Mouse (Mus musculus) intestine, postnatal 0 days (tissue): Measurements from ENCODE around the gene Notch1. TPM values are rescaled to one million over a fixed set of nuclear protein-coding genes. Genes with fewer than 3 reads are reported as not detected.

Source experiments
- ATAC-seq: fragments of 200-750 bp; cut with Nextera tagmentation; 2 replicates; pipeline ENCODE4 v1.8.0; 2017; ENCODE audit warnings: mild to moderate bottlenecking, moderate TSS enrichment, moderate library complexity
- H3K27ac ChIP-seq: fragments of 300-500 bp; sonication (generic); 2 replicates; pipeline ENCODE4 v1.5.1; 2014; ENCODE audit warnings: mild to moderate bottlenecking, low read depth, low read length, moderate library complexity
- H3K27me3 ChIP-seq: fragments of 300-500 bp; sonication (generic); replicated peaks from 2 replicates; pipeline ENCODE4 v1.6.1; 2014; ENCODE audit warnings: low read length, mixed read lengths; ENCODE audit not compliant: control insufficient read depth, insufficient read depth
- H3K36me3 ChIP-seq: fragments of 300-500 bp; sonication (generic); 2 replicates; pipeline ENCODE4 v1.6.1; 2014; ENCODE audit warnings: mild to moderate bottlenecking, moderate library complexity; ENCODE audit not compliant: control insufficient read depth, insufficient read depth
- H3K4me1 ChIP-seq: fragments of 300-500 bp; sonication (generic); replicated peaks from 2 replicates; pipeline ENCODE4 v1.6.1; 2014; ENCODE audit warnings: antibody characterized with exemption, low read length, mixed read lengths; ENCODE audit not compliant: control insufficient read depth, insufficient read depth
- H3K4me2 ChIP-seq: fragments of 300-500 bp; sonication (generic); replicated peaks from 2 replicates; pipeline ENCODE4 v1.6.1; 2014; ENCODE audit warnings: low read depth, mild to moderate bottlenecking, moderate library complexity
- H3K4me3 ChIP-seq: fragments of 300-500 bp; sonication (generic); 2 replicates; pipeline ENCODE4 v1.5.1; 2014; ENCODE audit warnings: low read depth, low read length
- H3K9ac ChIP-seq: fragments of 300-500 bp; sonication (generic); 2 replicates; pipeline ENCODE4 v1.6.1; 2014; ENCODE audit warnings: mild to moderate bottlenecking, low read depth, low read length
- H3K9me3 ChIP-seq: fragments of 300-500 bp; sonication (generic); 2 replicates; pipeline ENCODE4 v1.6.1; 2016; ENCODE audit warnings: mixed run types; ENCODE audit not compliant: control insufficient read depth
- CTCF ChIP-seq: sonication (generic); IDR thresholded peaks from 2 replicates; pipeline ENCODE4 v1.5.1; 2016; ENCODE audit warnings: low read depth, mild to moderate bottlenecking, control low read depth, antibody characterized with exemption, moderate library complexity
- WGBS: fragments of 180-500 bp; shearing (Covaris S2); extraction: QIAGEN DNeasy Blood & Tissue Kit; methylation state at CpG from one replicate; pipeline ENCODE4 v1.1.7; 2014; 5-methylcytosine and 5-hydroxymethylcytosine counted together
- polyA plus RNA-seq: library from polyadenylated mRNA; unstranded; fragments of >200 nt; fragmentation: Nextera tagmentation; extraction: Ambion mirVana; gene quantifications from 2 replicates; pipeline ENCODE4 v1.2.1, GENCODE M21; 2015

The Notch1 gene
- polyA plus RNA-seq, 1 experiment from 2014 or later, result 3.6 TPM

GRCm38 (mm10) chr2:26486835-26487321 lies 29.6 kb downstream of the Notch1 start:
- Histone ChIP-seq H3K4me3 (no peak overlapping the region), H3K4me2 (0 out of 2 replicates have a peak overlapping the region, but pooled peaks have one; percentile 9), H3K4me1 (peaks cover 55% of the 10 kb centered on the region), H3K9me3 (no peaks in the 10 kb centered on the region), H3K36me3 (peaks cover 9% of the 10 kb centered on the region), H3K27me3 (no peaks in the 10 kb centered on the region), H3K27ac (no peak overlapping the region; the same call in 1 of the 2 replicates), H3K9ac (no peak overlapping the region)
- ATAC-seq, result no peak
- WGBS, result 46% methylated on average over 3 of the region's 3 CpGs
- no peak for TF ChIP-seq CTCF

GRCm38 (mm10) chr2:26486264-26486810 lies 30.1 kb downstream of the Notch1 start:
- whole genome bisulfite sequencing, result 27% methylated on average over 5 of the region's 5 CpGs
- Histone ChIP-seq H3K27ac (no peak overlapping the region), H3K9me3 (no peaks in the 10 kb centered on the region), H3K9ac (no peak overlapping the region), H3K36me3 (peaks cover 13% of the 10 kb centered on the region), H3K4me2 (0 out of 2 replicates have a peak overlapping the region, but pooled peaks have one; percentile 9), H3K4me3 (no peak overlapping the region), H3K27me3 (no peaks in the 10 kb centered on the region), H3K4me1 (peaks cover 60% of the 10 kb centered on the region)
- ATAC-seq, result no peak
- no peak for TF ChIP-seq CTCF

GRCm38 (mm10) chr2:26485710-26486109 lies 30.8 kb downstream of the Notch1 start:
- Histone ChIP-seq H3K27me3 (no peaks in the 10 kb centered on the region), H3K4me2 (no peak overlapping the region), H3K9ac (no peak overlapping the region), H3K27ac (no peak overlapping the region), H3K4me1 (peaks cover 62% of the 10 kb centered on the region), H3K9me3 (no peaks in the 10 kb centered on the region), H3K36me3 (peaks cover 19% of the 10 kb centered on the region), H3K4me3 (no peak overlapping the region)
- WGBS, result 29% methylated on average over 7 of the region's 7 CpGs
- TF ChIP-seq CTCF, result no peak
- no peak for ATAC-seq

GRCm38 (mm10) chr2:26485278-26485677 lies 31.2 kb downstream of the Notch1 start:
- peaks cover 62% of the 10 kb centered on the region for H3K4me1 ChIP-seq
- no peak overlapping the region for H3K4me2 ChIP-seq
- ATAC-seq, result no peak
- H3K4me3 ChIP-seq, result no peak overlapping the region
- TF ChIP-seq CTCF, result no peak
- no peaks in the 10 kb centered on the region for H3K27me3 ChIP-seq
- 65% methylated on average over 9 of the region's 9 CpGs for WGBS
- no peaks in the 10 kb centered on the region for H3K9me3 ChIP-seq
- H3K27ac ChIP-seq, result no peak overlapping the region
- H3K36me3 ChIP-seq, result peaks cover 19% of the 10 kb centered on the region
- no peak overlapping the region for H3K9ac ChIP-seq

GRCm38 (mm10) chr2:26484169-26484568 lies 32.3 kb downstream of the Notch1 start:
- ATAC-seq, result no peak
- H3K4me3 ChIP-seq, result no peak overlapping the region
- WGBS, result 89% methylated on average over 10 of the region's 10 CpGs
- no peaks in the 10 kb centered on the region for H3K9me3 ChIP-seq
- no peak for TF ChIP-seq CTCF
- no peaks in the 10 kb centered on the region for H3K27me3 ChIP-seq
- no peak overlapping the region for H3K27ac ChIP-seq
- H3K9ac ChIP-seq, result no peak overlapping the region
- peak overlapping the region; percentile 51; the same call in 1 of the 2 replicates for H3K4me2 ChIP-seq
- H3K36me3 ChIP-seq, result peaks cover 25% of the 10 kb centered on the region
- H3K4me1 ChIP-seq, result peaks cover 62% of the 10 kb centered on the region

- Histone ChIP-seq H3K36me3 (peaks cover 34% of the 10 kb centered on the region), H3K4me3 (no peak overlapping the region), H3K4me2 (peak overlapping the region; percentile 51), H3K9me3 (no peaks in the 10 kb centered on the region), H3K27ac (peak overlapping the region; percentile 78), H3K27me3 (no peaks in the 10 kb centered on the region), H3K4me1 (peaks cover 54% of the 10 kb centered on the region), H3K9ac (no peak overlapping the region; the same call in 1 of the 2 replicates)
- 33% methylated on average over 13 of the region's 13 CpGs for WGBS
- ATAC-seq, result no peak
- no peak for TF ChIP-seq CTCF
Observed at GRCm38 (mm10) chr2:26483230-26483869, 33.1 kb downstream of the Notch1 start.
